25 mouse cellular contexts compared by ENCODE assay signal in the genomic region with DNA sequence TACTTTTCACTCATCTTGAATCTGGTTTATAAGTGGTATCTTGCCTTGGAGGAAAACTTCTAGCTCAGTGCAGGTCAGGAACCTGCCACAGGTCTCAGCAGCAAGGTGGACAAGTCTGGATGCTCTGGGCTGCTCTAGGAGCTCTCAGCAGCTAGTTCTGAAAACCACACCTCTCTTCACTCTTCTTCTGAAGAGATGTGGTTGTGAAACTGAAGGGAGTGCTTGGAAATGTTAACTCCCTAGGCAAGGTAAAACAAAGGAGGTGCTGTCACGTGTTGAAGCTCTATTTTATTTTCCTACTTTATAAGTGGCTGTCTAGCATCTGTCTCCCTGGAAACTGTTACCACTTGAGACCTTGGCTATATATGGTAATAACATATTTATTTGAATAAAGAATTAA.
"Had no signal": no experiment of that assay in that cellular context is flagged by ENCODE, and none has a peak within 500 bp of the region (broad histone marks: within the 10 kb centered on the region; RNA-seq: fewer than 3 reads in every experiment).

No protein-coding gene starts in this region.

- H3K9ac ChIP-seq: heart, embryonic 12.5 days; hindbrain, embryonic 12.5 days; hindbrain, embryonic 15.5 days; kidney, embryonic 15.5 days; limb, embryonic 13.5 days; limb, embryonic 15.5 days had no signal

- H3K27me3 ChIP-seq: heart, embryonic 12.5 days; hindbrain, embryonic 12.5 days; hindbrain, embryonic 15.5 days; kidney, embryonic 15.5 days; limb, embryonic 13.5 days; limb, embryonic 15.5 days had no signal

- DNase-seq: gastrocnemius, adult 2 months; gastrocnemius, postnatal 10 days; gastrocnemius, postnatal 25 days; heart, adult 18-20 months; heart, postnatal 10 days; heart, postnatal 4 days; kidney, adult 11 months; kidney, adult 2 months; kidney, adult 9 months; kidney, postnatal 14 days; kidney, postnatal 36 days; layer of hippocampus, adult 9-11 months; layer of hippocampus, postnatal 36 days; left cerebral cortex, postnatal 4 days had no signal

- H3K4me3 ChIP-seq: gastrocnemius, adult 2 months; heart, embryonic 10.5 days; heart, embryonic 12.5 days; hindbrain, embryonic 10.5 days; hindbrain, embryonic 12.5 days; hindbrain, embryonic 15.5 days; kidney, embryonic 15.5 days; limb, embryonic 13.5 days; limb, embryonic 15.5 days had no signal

- ATAC-seq: hindbrain, postnatal 0 days; intestine, embryonic 16.5 days had no signal

- H3K27ac ChIP-seq: gastrocnemius, adult 2 months; heart, embryonic 10.5 days; hindbrain, embryonic 10.5 days; hindbrain, embryonic 12.5 days; hindbrain, embryonic 15.5 days; hindbrain, postnatal 0 days; kidney, embryonic 15.5 days; kidney, postnatal 0 days; limb, embryonic 15.5 days had no signal

- H3K4me2 ChIP-seq: heart, embryonic 12.5 days; hindbrain, embryonic 12.5 days; hindbrain, embryonic 15.5 days; kidney, embryonic 15.5 days; limb, embryonic 13.5 days; limb, embryonic 15.5 days had no signal

- H3K9me3 ChIP-seq: hindbrain, embryonic 15.5 days; limb, embryonic 15.5 days had no signal
